Mouse (Mus musculus) erythroblast, embryonic 14.5 days (primary cell): ENCODE measurements around the gene Chd5. TPM values are rescaled to one million over a fixed set of nuclear protein-coding genes. Genes with fewer than 3 reads are reported as not detected.

Source experiments
- H3K27me3 ChIP-seq: 2 replicates; pipeline ENCODE4 v1.6.1; 2012; ENCODE audit warnings: inconsistent platforms; ENCODE audit not compliant: control insufficient read depth
- H3K36me3 ChIP-seq: 2 replicates; pipeline ENCODE4 v1.6.1; 2012; ENCODE audit warnings: mild to moderate bottlenecking, inconsistent platforms; ENCODE audit not compliant: control insufficient read depth
- H3K4me1 ChIP-seq: 2 replicates; pipeline ENCODE4 v1.6.1; 2012; ENCODE audit warnings: inconsistent platforms; ENCODE audit not compliant: control insufficient read depth
- H3K4me3 ChIP-seq: replicated peaks from 2 replicates; pipeline ENCODE3; 2012; ENCODE audit warnings: moderate library complexity, mild to moderate bottlenecking, inconsistent platforms
- H3K9me3 ChIP-seq: 2 replicates; pipeline ENCODE4 v1.6.1; 2012; ENCODE audit warnings: low read length, inconsistent platforms, mixed read lengths; ENCODE audit not compliant: control insufficient read depth
- TAL1 ChIP-seq: IDR thresholded peaks from 3 replicates; pipeline ENCODE4 v1.6.1; 2012; ENCODE audit warnings: low read length, inconsistent platforms, mixed read lengths
- polyA plus RNA-seq: library from polyadenylated mRNA; stranded (reverse); fragments of >175 nt; gene quantifications from 2 replicates; pipeline ENCODE4 v1.2.3, GENCODE M21; 2012

Chd5 gene
- polyA plus RNA-seq, 1 experiment = 0.02 TPM

DNA sequence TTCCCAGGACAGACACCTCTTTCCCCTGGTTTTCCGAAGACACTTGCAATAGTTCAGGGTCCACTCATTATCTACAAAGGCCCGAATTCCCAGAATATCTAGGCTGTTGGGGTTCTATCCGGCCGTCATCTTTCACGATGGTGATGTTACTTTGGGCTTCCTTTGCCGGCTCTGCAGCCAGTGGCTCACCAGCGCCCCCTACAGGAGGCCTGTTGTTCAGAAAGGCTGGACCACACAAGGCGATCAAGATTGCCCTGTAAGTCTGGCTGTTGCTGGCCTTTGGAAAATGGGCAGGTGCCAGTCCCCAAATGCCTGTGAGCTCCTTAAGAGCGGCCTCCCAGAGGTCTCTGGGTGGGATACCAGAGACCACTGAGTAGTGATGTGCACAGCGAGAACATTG is 96.8 kb downstream of the Chd5 start:
- TF ChIP-seq TAL1 = no peak
- no peaks in the 10 kb centered on the region for H3K27me3 ChIP-seq
- H3K9me3 ChIP-seq = no peaks in the 10 kb centered on the region
- no peaks in the 10 kb centered on the region for H3K36me3 ChIP-seq
- no peak overlapping the region for H3K4me3 ChIP-seq
- H3K4me1 ChIP-seq = no peaks in the 10 kb centered on the region

Other genes starting within 250 kb of the Chd5 start
- 0.37 and 0.81 TPM in 2 replicates for gene Tnfrsf25, start 222.7 kb upstream of the Chd5 start, polyA plus RNA-seq
- 0.08 and 0.11 TPM in 2 replicates for gene Espn, start 186.3 kb upstream of the Chd5 start, polyA plus RNA-seq
- not detected in 2 replicates for gene Hes2, start 179.8 kb upstream of the Chd5 start, polyA plus RNA-seq
- gene Acot7, start 160.5 kb upstream of the Chd5 start, polyA plus RNA-seq = 0.40 and 0.51 TPM in 2 replicates
- gene Gpr153, start 64.4 kb upstream of the Chd5 start, polyA plus RNA-seq = not detected in 2 replicates
- gene Hes3, start 47.0 kb upstream of the Chd5 start, polyA plus RNA-seq = not detected in 2 replicates
- 1.6 and 2.6 TPM in 2 replicates for gene Icmt, start 41.4 kb upstream of the Chd5 start, polyA plus RNA-seq
- 0.01 TPM in 1 of 2 replicates, not detected in the other for gene Rnf207, start 19.7 kb upstream of the Chd5 start, polyA plus RNA-seq
- gene Rpl22, start 12.9 kb upstream of the Chd5 start, polyA plus RNA-seq = 13.4 and 13.6 TPM in 2 replicates
- gene Nphp4, start 138.1 kb downstream of the Chd5 start, polyA plus RNA-seq = 0.02 and 0.04 TPM in 2 replicates
- gene Kcnab2, start 139.2 kb downstream of the Chd5 start, polyA plus RNA-seq = 0.19 and 0.58 TPM in 2 replicates